Mouse (Mus musculus) skeletal muscle tissue, postnatal 0 days (tissue): Measurements from ENCODE around the gene Cbwd1. TPM values are rescaled to one million over a fixed set of nuclear protein-coding genes. Genes with fewer than 3 reads are reported as not detected.

Experiments
- microRNA-seq, 2 experiments: library from miRNA; unstranded; fragments of <30 nt; microRNA quantifications; one replicate each; pipeline ENCODE4; 2016
- polyA plus RNA-seq: library from polyadenylated mRNA; unstranded; fragments of >200 nt; fragmentation: Nextera tagmentation; extraction: Ambion mirVana; gene quantifications from 2 replicates; pipeline ENCODE4 v1.2.1, GENCODE M21; 2015

The Cbwd1 gene
- 11.8 and 13.2 TPM in 2 replicates for polyA plus RNA-seq

GRCm38 (mm10) chr19:24961172-24961962 is at the start of gene Cbwd1:
Gene Cbwd1, minus strand, starts transcription at chr19:24961610.

GRCm38 (mm10) chr19:24999201-24999886 is 37.9 kb upstream of the Cbwd1 start, which contains the start of gene Dock8:
Gene Dock8, plus strand, starts transcription at chr19:24999534.

GRCm38 (mm10) chr19:24900581-24901220 is 60.7 kb downstream of the Cbwd1 start, which contains the start of gene Foxd4:
Gene Foxd4, minus strand, starts transcription at chr19:24901197.

GRCm38 (mm10) chr19:24875129-24875870 is 86.1 kb downstream of the Cbwd1 start, which contains the start of gene Gm10053:
Gene Gm10053, plus strand, starts transcription at chr19:24875686.

Small RNA genes within 50 kb of the gene (microRNA-seq; reads per million reads assigned to microRNA genes)
- 0 reads per million in 2 experiments for gene Mir3084-1

Other genes starting within 250 kb of the Cbwd1 start
- gene Pgm5, start 99.8 kb downstream of the Cbwd1 start, polyA plus RNA-seq = 2.5 and 3.4 TPM in 2 replicates
- gene Gm10053, start 85.9 kb downstream of the Cbwd1 start, polyA plus RNA-seq = 719 and 910 TPM in 2 replicates
- 0.27 and 0.28 TPM in 2 replicates for gene Foxd4, start 60.4 kb downstream of the Cbwd1 start, polyA plus RNA-seq
- 1.1 and 2.6 TPM in 2 replicates for gene Dock8, start 37.9 kb upstream of the Cbwd1 start, polyA plus RNA-seq